Mouse (Mus musculus): ENCODE results near the gene Fuk.
"Not testable (repeated sequence)": the region's sequence is repeated elsewhere in the genome, so short reads cannot be mapped to it uniquely, and the experiment has no call there.

- TF ChIP-seq CTCF (IDR thresholded peaks at IDR 0.05; ENCODE audit: control insufficient read depth, insufficient read depth, low read length); POLR2A (IDR thresholded peaks at IDR 0.05; ENCODE audit: borderline replicate concordance, control insufficient read depth, low read depth, low read length): not testable (repeated sequence)
These were observed 46.2 kb downstream of the Fuk start for GRCm38 (mm10) chr8:110856073-110856472.
